1 mouse cellular context compared by ENCODE assay signal in genomic region chr11:70650322-70651175, GRCm38 (mm10).
A peak's percentile ranks its signal among the peaks of the same experiment; 100 is the strongest.
TF ChIP-seq lines count a peak whose summit lies in the region.

No protein-coding gene starts in this region.

TF ChIP-seq in CH12.LX, 34 proteins besides CTCF, POLR2A, EP300 and RAD21 (continued from another document):
- TF ChIP-seq SIN3A (IDR thresholded peaks at IDR 0.05; ENCODE audit: low read length) (peak; percentile 35; the same call in 1 of the 2 replicates), ZMIZ1 (IDR thresholded peaks at IDR 0.05; ENCODE audit: low read depth, low read length) (no peak), JUND (conservative IDR thresholded peaks at IDR 0.05; ENCODE audit: low read depth, low read length) (no peak), CHD1 (IDR thresholded peaks at IDR 0.05; ENCODE audit: low read depth, low read length) (no peak), USF1 (IDR thresholded peaks at IDR 0.05; ENCODE audit: low read depth, low read length) (no peak), ZNF384 (IDR thresholded peaks at IDR 0.05; ENCODE audit: low read depth, low read length) (peak; percentile 94), ELF1 (IDR thresholded peaks at IDR 0.05; ENCODE audit: low read depth, low read length) (no peak), MAX (IDR thresholded peaks at IDR 0.05; ENCODE audit: low read length) (no peak), JUN (IDR thresholded peaks at IDR 0.05; ENCODE audit: insufficient read depth, low read depth, low read length) (no peak), MYC (IDR thresholded peaks at IDR 0.05; ENCODE audit: low read depth, low read length) (0 out of 2 replicates have a peak, but pooled peaks have one; percentile 22), HCFC1 (IDR thresholded peaks at IDR 0.05; ENCODE audit: low read depth, low read length) (no peak), NRF1 (IDR thresholded peaks at IDR 0.05; ENCODE audit: low read depth, low read length) (no peak), NELFE (IDR thresholded peaks at IDR 0.05; ENCODE audit: low read depth, low read length) (no peak), KAT2A (IDR thresholded peaks at IDR 0.05; ENCODE audit: insufficient replicate concordance, low read length) (no peak), UBTF (IDR thresholded peaks at IDR 0.05; ENCODE audit: low read depth, low read length) (no peak), ZKSCAN1 (IDR thresholded peaks at IDR 0.05; ENCODE audit: borderline replicate concordance, low read depth, low read length) (no peak), MAFK (IDR thresholded peaks at IDR 0.05; ENCODE audit: insufficient replicate concordance, low read length) (no peak), POLR2AphosphoS2 (IDR thresholded peaks at IDR 0.05; ENCODE audit: low read depth, low read length) (peak; percentile 71), CHD2 (IDR thresholded peaks at IDR 0.05; ENCODE audit: low read length) (peak; percentile 12), TCF12 (IDR thresholded peaks at IDR 0.05; ENCODE audit: low read depth, low read length) (0 out of 2 replicates have a peak, but pooled peaks have one; percentile 20), SMC3 (IDR thresholded peaks at IDR 0.05; ENCODE audit: low read depth, low read length) (no peak), USF2 (conservative IDR thresholded peaks at IDR 0.05; ENCODE audit: low read depth, low read length) (no peak), MEF2A (IDR thresholded peaks at IDR 0.05; ENCODE audit: borderline replicate concordance, low read depth, low read length) (no peak), MXI1 (IDR thresholded peaks at IDR 0.05; ENCODE audit: low read depth, low read length) (0 out of 2 replicates have a peak, but pooled peaks have one; percentile 4), TBP (conservative IDR thresholded peaks at IDR 0.05; ENCODE audit: low read depth, low read length) (no peak), E2F4 (IDR thresholded peaks at IDR 0.05; ENCODE audit: insufficient replicate concordance, low read depth, low read length) (no peak)
